Mouse (Mus musculus): ENCODE measurements around the gene Lrrc1. TPM values are rescaled to one million over a fixed set of nuclear protein-coding genes. Genes with fewer than 3 reads are reported as not detected.
A peak's percentile ranks its signal among the peaks of the same experiment; 100 is the strongest.
"Not testable (repeated sequence)": the region's sequence is repeated elsewhere in the genome, so short reads cannot be mapped to it uniquely, and the experiment has no call there.

The Lrrc1 gene
- 12.5 and 13.0 TPM in 2 replicates for polyA plus RNA-seq (2015; fragmentation: Nextera tagmentation; extraction: Ambion mirVana)

DNA sequence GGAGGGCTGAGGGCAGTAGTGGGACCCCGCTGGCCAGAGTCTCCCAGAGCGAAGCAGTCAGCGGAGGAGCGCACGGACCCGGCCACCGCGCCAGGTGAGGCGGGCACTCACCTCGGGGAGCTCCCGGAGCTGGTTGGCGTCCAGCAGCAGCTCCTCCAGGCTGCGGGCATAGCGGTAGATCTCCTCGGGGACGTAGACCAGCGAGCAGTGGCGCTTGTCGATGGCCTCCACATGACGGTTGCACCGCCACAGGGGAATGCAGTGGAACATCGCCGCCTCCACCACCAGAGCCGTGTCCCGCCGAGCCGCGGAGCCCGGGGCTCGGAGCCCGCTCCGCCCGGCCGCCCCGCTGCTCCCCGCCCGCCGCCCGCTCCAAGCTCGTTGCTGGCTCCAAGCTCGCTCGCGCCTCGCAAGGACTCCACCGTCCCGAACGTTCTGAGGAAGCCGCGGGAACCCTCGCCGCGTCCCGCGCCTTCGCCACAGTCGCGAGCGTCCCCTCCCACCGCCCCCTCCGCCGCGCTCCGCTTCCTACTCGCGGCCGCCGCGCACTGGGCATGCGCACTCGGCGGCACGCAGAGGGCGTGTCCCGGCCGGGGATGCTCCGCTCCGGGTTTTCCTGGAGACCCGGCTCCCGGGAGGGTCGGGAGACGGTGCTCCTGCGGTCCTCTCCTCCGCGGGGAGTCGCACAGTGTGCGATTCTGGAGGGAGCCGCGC is at the start of gene Lrrc1:
Gene Lrrc1 (minus strand): TSS at position 517 of the 714 bp plus-strand sequence.
- H3K27me3 ChIP-seq: no peaks in the 10 kb centered on the region
- peak within 1 kb of the TSS; percentile 81 for H3K27ac ChIP-seq
- H3K4me1 ChIP-seq: peaks cover 35% of the 10 kb centered on the region
- peak; percentile 94 for ATAC-seq
- H3K9me3 ChIP-seq (replicated peaks): no peaks in the 10 kb centered on the region
- H3K4me3 ChIP-seq: peak within 1 kb of the TSS; percentile 87
- peak within 1 kb of the TSS; percentile 85 for H3K9ac ChIP-seq
- H3K36me3 ChIP-seq (ENCODE audit: poor library complexity, severe bottlenecking): no peaks in the 10 kb centered on the region
- WGBS: under 1% methylated on average over 79 of the region's 88 CpGs
- H3K4me2 ChIP-seq: peak within 1 kb of the TSS; percentile 96

- no peak overlapping the region for H3K27ac ChIP-seq
- WGBS: 40% methylated on average over 4 of the region's 4 CpGs
Observed at GRCm38 (mm10) chr9:77592423-77592822, 47.8 kb upstream of the Lrrc1 start.

GRCm38 (mm10) chr9:77589496-77589895 is 44.8 kb upstream of the Lrrc1 start:
- Histone ChIP-seq H3K27me3 (no peaks in the 10 kb centered on the region), H3K36me3 (ENCODE audit: poor library complexity, severe bottlenecking) (no peaks in the 10 kb centered on the region), H3K4me1 (peaks cover 24% of the 10 kb centered on the region), H3K27ac (no peak overlapping the region), H3K4me3 (no peak overlapping the region), H3K9ac (no peak overlapping the region), H3K9me3 (replicated peaks) (no peaks in the 10 kb centered on the region), H3K4me2 (no peak overlapping the region)
- 5% methylated on average over 2 of the region's 2 CpGs for WGBS
- peak; percentile 25; the same call in 1 of the 2 replicates for ATAC-seq

More at GRCm38 (mm10) chr9:77592423-77592822, 47.8 kb upstream of the Lrrc1 start:
- Histone ChIP-seq H3K27me3 (no peaks in the 10 kb centered on the region), H3K4me3 (no peak overlapping the region), H3K9ac (no peak overlapping the region), H3K4me1 (peaks cover 28% of the 10 kb centered on the region), H3K4me2 (no peak overlapping the region), H3K36me3 (ENCODE audit: poor library complexity, severe bottlenecking) (no peaks in the 10 kb centered on the region), H3K9me3 (replicated peaks) (no peaks in the 10 kb centered on the region)
- no peak for ATAC-seq

- H3K4me1 ChIP-seq: peaks cover 23% of the 10 kb centered on the region
- H3K4me2 ChIP-seq: no peak overlapping the region
- no peaks in the 10 kb centered on the region for H3K9me3 ChIP-seq (replicated peaks)
- H3K9ac ChIP-seq: no peak overlapping the region
- ATAC-seq: no peak
- 46% methylated on average over 7 of the region's 7 CpGs for whole genome bisulfite sequencing
- H3K27me3 ChIP-seq: no peaks in the 10 kb centered on the region
- no peak overlapping the region for H3K27ac ChIP-seq
- no peaks in the 10 kb centered on the region for H3K36me3 ChIP-seq (ENCODE audit: poor library complexity, severe bottlenecking)
- no peak overlapping the region for H3K4me3 ChIP-seq
Observed at GRCm38 (mm10) chr9:77587616-77588015, 42.9 kb upstream of the Lrrc1 start.

DNA sequence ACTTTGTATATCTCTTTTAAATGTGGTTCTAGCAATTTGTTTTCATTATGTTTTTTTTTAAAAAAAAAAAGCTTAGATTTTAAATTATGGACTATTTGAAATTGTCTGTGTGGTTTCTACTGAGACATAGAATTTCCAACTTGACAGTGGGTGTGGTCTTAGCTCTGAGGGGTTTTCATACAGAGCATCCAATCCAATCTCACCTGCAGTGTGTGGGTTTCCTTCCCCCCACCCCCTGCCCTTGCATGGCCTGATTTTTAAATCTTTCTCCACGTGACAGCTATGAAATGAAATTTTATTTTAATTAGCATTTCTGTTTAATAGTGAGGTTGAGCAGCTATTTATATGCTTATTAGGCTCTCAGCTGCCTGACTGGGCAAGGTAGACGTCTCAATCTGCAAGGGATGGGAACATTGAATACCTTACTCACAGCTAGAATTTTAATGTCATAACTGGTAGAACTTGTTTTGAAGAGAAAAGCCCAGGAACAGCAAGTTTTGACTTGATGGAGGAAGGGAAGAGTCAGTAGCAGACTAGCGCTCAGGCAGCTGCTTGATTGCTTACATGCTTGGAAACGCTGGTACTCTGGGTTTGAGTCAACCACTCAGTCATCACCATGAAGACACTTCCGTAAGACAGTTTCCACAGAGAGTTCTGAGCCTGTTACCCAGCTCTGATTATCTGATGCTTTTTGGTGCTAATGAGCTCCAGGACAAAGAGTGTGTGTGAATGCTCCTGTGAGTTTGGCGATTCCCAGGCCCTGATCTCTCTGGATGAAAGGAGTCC is 42.3 kb upstream of the Lrrc1 start:
- no peaks in the 10 kb centered on the region for H3K36me3 ChIP-seq (ENCODE audit: poor library complexity, severe bottlenecking)
- no peak overlapping the region for H3K9ac ChIP-seq
- H3K9me3 ChIP-seq (replicated peaks): no peaks in the 10 kb centered on the region
- WGBS: 19% methylated on average over 6 of the region's 6 CpGs
- ATAC-seq: 0 out of 2 replicates have a peak, but pooled peaks have one; percentile 33
- peaks cover 19% of the 10 kb centered on the region for H3K4me1 ChIP-seq
- no peaks in the 10 kb centered on the region for H3K27me3 ChIP-seq
- H3K4me2 ChIP-seq: no peak overlapping the region
- no peak overlapping the region for H3K27ac ChIP-seq
- no peak overlapping the region for H3K4me3 ChIP-seq

- Histone ChIP-seq H3K9ac (no peak overlapping the region), H3K4me2 (no peak overlapping the region), H3K4me3 (no peak overlapping the region), H3K27ac (no peak overlapping the region), H3K9me3 (replicated peaks) (no peaks in the 10 kb centered on the region), H3K36me3 (ENCODE audit: poor library complexity, severe bottlenecking) (no peaks in the 10 kb centered on the region), H3K27me3 (no peaks in the 10 kb centered on the region), H3K4me1 (peaks cover 17% of the 10 kb centered on the region)
- WGBS: 94% methylated on average over 6 of the region's 6 CpGs
- no peak for ATAC-seq
Observed at GRCm38 (mm10) chr9:77584746-77585145, 40.1 kb upstream of the Lrrc1 start.

DNA sequence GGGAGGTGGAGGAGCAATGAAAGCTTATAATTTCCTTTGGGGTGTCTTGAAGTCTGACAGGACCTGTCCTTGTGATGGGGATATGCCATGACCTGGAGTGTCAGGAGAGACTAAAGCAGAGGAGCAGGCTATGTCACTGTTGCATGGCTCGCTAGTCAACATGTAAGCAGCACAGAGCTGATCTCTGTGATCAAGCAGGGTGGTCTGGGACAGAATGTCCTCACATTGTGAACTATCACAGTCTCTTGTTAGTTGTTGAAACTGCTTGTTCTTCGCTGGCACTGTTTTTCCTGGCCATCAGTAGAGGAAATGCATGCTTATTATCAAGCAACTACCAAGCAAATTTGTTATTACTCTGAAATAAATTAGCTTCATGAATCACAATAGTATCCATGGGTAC is 38.6 kb upstream of the Lrrc1 start:
- H3K9ac ChIP-seq: no peak overlapping the region
- no peaks in the 10 kb centered on the region for H3K9me3 ChIP-seq (replicated peaks)
- no peak overlapping the region for H3K4me3 ChIP-seq
- peaks cover 12% of the 10 kb centered on the region for H3K4me1 ChIP-seq
- no peaks in the 10 kb centered on the region for H3K27me3 ChIP-seq
- 62% methylated on average over 2 of the region's 2 CpGs for WGBS
- H3K27ac ChIP-seq: no peak overlapping the region
- no peak overlapping the region for H3K4me2 ChIP-seq
- no peak for ATAC-seq
- no peaks in the 10 kb centered on the region for H3K36me3 ChIP-seq (ENCODE audit: poor library complexity, severe bottlenecking)

DNA sequence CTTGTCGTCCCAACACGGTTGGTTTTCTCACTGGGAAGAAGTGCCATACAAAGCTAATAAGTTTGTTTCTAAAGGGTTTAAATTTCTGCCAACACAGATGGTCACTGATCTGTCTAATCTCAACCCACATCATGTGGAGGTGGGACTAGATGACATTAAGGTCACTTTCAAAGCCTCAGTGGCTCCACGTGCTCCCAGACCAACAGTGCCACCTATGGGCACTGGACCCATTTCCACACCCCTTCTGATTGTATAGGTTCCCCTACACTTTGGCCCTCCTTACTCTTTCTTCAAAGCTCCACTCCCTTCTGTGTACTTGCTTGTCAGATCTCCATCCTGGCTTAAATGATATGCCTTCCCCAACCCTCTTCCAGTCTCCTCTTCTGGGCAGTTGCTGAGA is 35.2 kb upstream of the Lrrc1 start:
- H3K9ac ChIP-seq: no peak overlapping the region
- H3K9me3 ChIP-seq (replicated peaks): no peaks in the 10 kb centered on the region
- no peak for ATAC-seq
- no peaks in the 10 kb centered on the region for H3K4me1 ChIP-seq
- H3K27ac ChIP-seq: no peak overlapping the region
- H3K4me3 ChIP-seq: no peak overlapping the region
- H3K4me2 ChIP-seq: no peak overlapping the region
- H3K36me3 ChIP-seq (ENCODE audit: poor library complexity, severe bottlenecking): no peaks in the 10 kb centered on the region
- 69% methylated on average over 3 of the region's 3 CpGs for WGBS
- H3K27me3 ChIP-seq: no peaks in the 10 kb centered on the region

GRCm38 (mm10) chr9:77577931-77578330 is 33.3 kb upstream of the Lrrc1 start:
- WGBS: 95% methylated on average over 8 of the region's 8 CpGs

GRCm38 (mm10) chr9:77577409-77577808 is 32.7 kb upstream of the Lrrc1 start:
- no peaks in the 10 kb centered on the region for H3K27me3 ChIP-seq
- no peak for ATAC-seq
- no peak overlapping the region for H3K4me2 ChIP-seq
- H3K4me3 ChIP-seq: no peak overlapping the region
- H3K36me3 ChIP-seq (ENCODE audit: poor library complexity, severe bottlenecking): no peaks in the 10 kb centered on the region
- no peaks in the 10 kb centered on the region for H3K4me1 ChIP-seq
- no peaks in the 10 kb centered on the region for H3K9me3 ChIP-seq (replicated peaks)
- no peak overlapping the region for H3K9ac ChIP-seq
- no peak overlapping the region for H3K27ac ChIP-seq

More at GRCm38 (mm10) chr9:77577931-77578330, 33.3 kb upstream of the Lrrc1 start:
- no peak overlapping the region for H3K27ac ChIP-seq
- H3K9ac ChIP-seq: no peak overlapping the region
- no peaks in the 10 kb centered on the region for H3K9me3 ChIP-seq (replicated peaks)
- no peak for ATAC-seq
- no peaks in the 10 kb centered on the region for H3K4me1 ChIP-seq
- no peaks in the 10 kb centered on the region for H3K36me3 ChIP-seq (ENCODE audit: poor library complexity, severe bottlenecking)
- H3K4me2 ChIP-seq: no peak overlapping the region
- H3K4me3 ChIP-seq: no peak overlapping the region
- no peaks in the 10 kb centered on the region for H3K27me3 ChIP-seq

- Histone ChIP-seq H3K27ac (no peak overlapping the region), H3K27me3 (no peaks in the 10 kb centered on the region), H3K9ac (no peak overlapping the region), H3K4me1 (no peaks in the 10 kb centered on the region), H3K36me3 (ENCODE audit: poor library complexity, severe bottlenecking) (no peaks in the 10 kb centered on the region), H3K9me3 (replicated peaks) (no peaks in the 10 kb centered on the region), H3K4me2 (no peak overlapping the region), H3K4me3 (no peak overlapping the region)
- no peak for ATAC-seq
Observed at GRCm38 (mm10) chr9:77576320-77576719, 31.6 kb upstream of the Lrrc1 start.

GRCm38 (mm10) chr9:77574996-77575395 is 30.3 kb upstream of the Lrrc1 start:
- not testable (repeated sequence) for H3K4me3 ChIP-seq; H3K27ac ChIP-seq; H3K36me3 ChIP-seq (ENCODE audit: poor library complexity, severe bottlenecking); H3K4me2 ChIP-seq; H3K9ac ChIP-seq; H3K9me3 ChIP-seq (replicated peaks); H3K27me3 ChIP-seq; ATAC-seq; H3K4me1 ChIP-seq
- 33% methylated on average over 4 of the region's 4 CpGs for WGBS
